Mouse (Mus musculus): ENCODE measurements around the gene Gli1.
A peak's percentile ranks its signal among the peaks of the same experiment; 100 is the strongest.
"Not testable (repeated sequence)": the region's sequence is repeated elsewhere in the genome, so short reads cannot be mapped to it uniquely, and the experiment has no call there.

Gene Gli1

GRCm38 (mm10) chr10:127322669-127323068, 19.1 kb downstream of the Gli1 start:
- no peak for DNase-seq (ENCODE audit: extremely low spot score, low spot score)

GRCm38 (mm10) chr10:127322178-127322577, 19.6 kb downstream of the Gli1 start:
- no peak for DNase-seq (ENCODE audit: extremely low spot score, low spot score)

GRCm38 (mm10) chr10:127321621-127322020, 20.2 kb downstream of the Gli1 start, which contains the start of gene Arhgap9:
Gene Arhgap9 (plus strand): TSS chr10:127321964.
- no peak for DNase-seq (ENCODE audit: extremely low spot score, low spot score)

GRCm38 (mm10) chr10:127319969-127320368, 21.8 kb downstream of the Gli1 start:
- DNase-seq (ENCODE audit: extremely low spot score, low spot score), result no peak

GRCm38 (mm10) chr10:127318009-127318408, 23.8 kb downstream of the Gli1 start:
- no peak for DNase-seq (ENCODE audit: extremely low spot score, low spot score)

- no peak for DNase-seq (ENCODE audit: extremely low spot score, low spot score)
Observed at GRCm38 (mm10) chr10:127317277-127317676, 24.5 kb downstream of the Gli1 start.

GRCm38 (mm10) chr10:127314950-127315349, 26.8 kb downstream of the Gli1 start:
- DNase-seq (ENCODE audit: extremely low spot score, low spot score), result not testable (repeated sequence)

- not testable (repeated sequence) for DNase-seq (ENCODE audit: extremely low spot score, low spot score)
Observed at GRCm38 (mm10) chr10:127313516-127313915, 28.3 kb downstream of the Gli1 start.

GRCm38 (mm10) chr10:127312858-127313257, 28.9 kb downstream of the Gli1 start:
- DNase-seq (ENCODE audit: extremely low spot score, low spot score), result no peak

- DNase-seq (ENCODE audit: extremely low spot score, low spot score), result peak; percentile 89
Observed at GRCm38 (mm10) chr10:127312356-127312676, 29.5 kb downstream of the Gli1 start.

- DNase-seq (ENCODE audit: extremely low spot score, low spot score), result peak; percentile 93
Observed at GRCm38 (mm10) chr10:127311476-127312355, 30.1 kb downstream of the Gli1 start, which contains the start of gene Mars. Gene Mars (minus strand): TSS chr10:127311786.

- DNase-seq (ENCODE audit: extremely low spot score, low spot score), result no peak
Observed at GRCm38 (mm10) chr10:127310523-127311475, 31.0 kb downstream of the Gli1 start.

- not testable (repeated sequence) for DNase-seq (ENCODE audit: extremely low spot score, low spot score)
Observed at GRCm38 (mm10) chr10:127309167-127309566, 32.6 kb downstream of the Gli1 start.

- no peak for DNase-seq (ENCODE audit: extremely low spot score, low spot score)
Observed at GRCm38 (mm10) chr10:127303136-127303535, 38.6 kb downstream of the Gli1 start.

GRCm38 (mm10) chr10:127300361-127300760, 41.4 kb downstream of the Gli1 start:
- DNase-seq (ENCODE audit: extremely low spot score, low spot score), result no peak

GRCm38 (mm10) chr10:127297015-127297871, 44.5 kb downstream of the Gli1 start:
- DNase-seq (ENCODE audit: extremely low spot score, low spot score), result no peak

GRCm38 (mm10) chr10:127295986-127296794, 45.6 kb downstream of the Gli1 start:
- no peak for DNase-seq (ENCODE audit: extremely low spot score, low spot score)

- DNase-seq (ENCODE audit: extremely low spot score, low spot score), result no peak
Observed at GRCm38 (mm10) chr10:127294895-127295510, 46.8 kb downstream of the Gli1 start.

- no peak for DNase-seq (ENCODE audit: extremely low spot score, low spot score)
Observed at GRCm38 (mm10) chr10:127293590-127294113, 48.1 kb downstream of the Gli1 start.

Data from neural tube, embryonic 10.5 days (tissue).